Mouse (Mus musculus) cerebellum, adult 9-10 months (tissue): ENCODE data around the gene Phf1.
A peak's percentile ranks its signal among the peaks of the same experiment; 100 is the strongest.
"Not testable (repeated sequence)": the region's sequence is repeated elsewhere in the genome, so short reads cannot be mapped to it uniquely, and the experiment has no call there.

Source experiments
- DNase-seq: peaks from one replicate; pipeline ENCODE4 v3.0.0; 2022

Gene Phf1

GRCm38 (mm10) chr17:26951406-26951805 lies 18.6 kb downstream of the Phf1 start:
- DNase-seq, result peak; percentile 64

- no peak for DNase-seq
Measured at GRCm38 (mm10) chr17:26951952-26952877, 19.4 kb downstream of the Phf1 start.

DNA sequence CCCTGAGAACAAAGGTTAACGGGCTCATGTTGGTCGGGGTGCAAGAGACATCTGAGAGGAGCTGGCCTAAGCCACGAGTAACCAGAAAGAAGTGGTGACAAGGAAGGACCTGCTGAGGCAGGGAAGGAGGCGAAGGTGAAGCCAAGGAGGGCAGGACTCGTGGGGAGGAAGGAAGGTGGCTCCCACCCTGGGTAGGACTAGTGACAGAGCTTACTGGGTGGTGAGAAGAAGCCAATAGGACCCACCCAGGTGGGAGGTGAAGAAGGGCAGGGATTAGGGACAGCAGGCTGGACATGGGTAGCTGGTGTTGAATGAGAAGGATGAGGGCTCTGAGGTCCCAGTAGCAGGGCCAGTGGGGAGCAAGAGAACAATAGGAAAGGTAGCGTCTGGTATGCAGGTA lies 20.3 kb downstream of the Phf1 start:
- no peak for DNase-seq

- DNase-seq, result no peak
Measured at GRCm38 (mm10) chr17:26953726-26954125, 20.9 kb downstream of the Phf1 start.

GRCm38 (mm10) chr17:26956309-26956708 lies 23.5 kb downstream of the Phf1 start:
- DNase-seq, result no peak

GRCm38 (mm10) chr17:26956895-26957294 lies 24.0 kb downstream of the Phf1 start:
- no peak for DNase-seq

GRCm38 (mm10) chr17:26957872-26958271 lies 25.0 kb downstream of the Phf1 start:
- no peak for DNase-seq

GRCm38 (mm10) chr17:26958880-26959279 lies 26.0 kb downstream of the Phf1 start:
- no peak for DNase-seq

GRCm38 (mm10) chr17:26959815-26960214 lies 27.0 kb downstream of the Phf1 start:
- DNase-seq, result no peak

- no peak for DNase-seq
Measured at GRCm38 (mm10) chr17:26961572-26962240, 28.9 kb downstream of the Phf1 start.

DNA sequence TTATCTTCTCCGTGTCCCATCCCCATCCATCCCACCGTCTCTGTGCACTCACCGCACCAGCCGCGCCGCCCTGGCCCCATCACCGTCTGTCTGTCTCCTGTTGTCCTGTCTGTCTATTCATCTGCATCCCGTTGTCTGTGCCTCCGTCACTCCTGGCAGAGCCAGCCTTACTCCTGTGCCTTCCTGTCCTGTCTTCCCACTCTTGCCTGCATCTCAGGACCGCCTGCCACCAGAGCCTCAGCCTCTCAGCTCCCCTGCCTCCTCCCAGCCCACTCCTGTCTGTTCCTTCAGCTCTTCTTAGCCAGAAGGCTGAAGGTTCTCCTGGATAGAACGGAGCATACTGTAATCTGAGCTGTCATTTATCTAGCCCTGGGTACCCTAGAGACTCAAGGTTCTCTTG lies 34.1 kb downstream of the Phf1 start:
- DNase-seq, result peak; percentile 8

- DNase-seq, result peak; percentile 6
Measured at GRCm38 (mm10) chr17:26967477-26967876, 34.6 kb downstream of the Phf1 start.

DNA sequence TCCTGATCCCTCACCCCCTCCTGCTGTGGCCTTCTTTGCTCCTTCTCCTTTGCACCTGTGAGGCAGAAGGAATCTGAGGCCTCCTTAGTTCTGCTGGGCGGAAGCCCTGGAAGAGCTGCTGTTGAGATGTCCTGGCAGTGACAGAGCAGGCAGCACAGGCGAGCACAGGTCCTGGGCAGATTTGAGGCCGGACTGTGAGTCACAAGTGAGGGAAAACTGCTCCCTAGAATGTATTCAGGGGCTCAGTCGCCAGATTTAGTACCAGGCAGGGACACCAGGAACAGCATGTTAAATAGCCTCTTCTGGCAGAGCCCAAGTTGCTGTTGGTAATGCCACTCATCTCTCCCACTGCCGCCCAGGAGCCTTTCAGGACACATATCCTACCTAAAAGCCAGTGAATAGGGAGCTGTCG lies 35.4 kb downstream of the Phf1 start:
- peak; percentile 7 for DNase-seq

GRCm38 (mm10) chr17:26969257-26969656 lies 36.4 kb downstream of the Phf1 start:
- no peak for DNase-seq

DNA sequence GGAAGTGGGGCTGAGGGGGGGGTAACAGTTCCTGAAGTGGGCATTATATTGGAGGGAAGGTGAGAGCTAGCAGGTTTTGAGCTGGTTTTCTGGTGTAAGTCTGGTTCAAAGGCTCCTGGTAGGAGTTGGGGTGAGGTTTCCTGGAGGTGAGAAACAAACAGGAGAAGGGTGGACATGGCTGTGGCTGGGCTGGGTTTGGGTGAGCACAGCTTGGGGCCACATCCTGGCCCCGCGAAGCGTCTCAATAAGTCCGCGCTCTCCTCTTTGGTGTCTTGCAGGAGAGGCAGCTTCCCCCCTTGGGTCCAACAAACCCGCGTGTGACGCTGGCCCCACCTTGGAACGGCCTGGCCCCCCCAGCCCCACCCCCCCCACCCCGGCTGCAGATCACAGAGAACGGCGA lies 37.4 kb downstream of the Phf1 start:
- DNase-seq, result peak; percentile 5

DNA sequence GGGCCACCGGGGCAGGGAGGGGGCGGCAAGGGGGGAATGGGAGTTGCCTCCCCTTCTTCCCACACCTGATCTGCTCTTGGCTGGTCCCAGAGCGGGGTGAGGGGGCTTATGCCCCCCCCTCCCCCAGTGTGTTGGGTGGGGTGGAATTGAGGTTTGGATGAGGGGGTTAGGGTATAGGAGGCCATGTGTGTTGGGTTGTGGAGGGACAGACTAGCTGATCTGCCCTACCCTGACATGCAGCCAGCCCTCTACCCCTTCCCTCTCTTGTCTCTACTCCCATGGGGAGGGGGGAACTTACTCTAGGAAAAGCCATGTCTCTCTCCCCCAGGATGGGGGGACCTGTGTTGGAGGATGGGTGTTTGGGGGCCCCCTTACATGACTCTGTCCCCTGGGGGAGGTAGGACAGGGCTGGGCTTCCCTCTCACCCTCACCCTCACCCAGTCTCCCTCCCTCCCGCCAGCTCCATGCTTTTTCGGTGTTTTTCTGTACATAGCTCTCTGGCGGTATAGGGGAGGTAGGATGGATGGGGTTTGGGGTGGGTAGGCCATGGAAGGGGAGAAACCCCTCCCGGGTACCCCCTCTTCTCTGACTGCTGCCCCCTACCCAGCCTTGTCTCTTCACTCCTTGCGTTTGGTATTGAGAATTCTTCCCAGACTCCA lies 38.5 kb downstream of the Phf1 start:
- no peak for DNase-seq

GRCm38 (mm10) chr17:26972107-26972506 lies 39.3 kb downstream of the Phf1 start:
- DNase-seq, result no peak

DNA sequence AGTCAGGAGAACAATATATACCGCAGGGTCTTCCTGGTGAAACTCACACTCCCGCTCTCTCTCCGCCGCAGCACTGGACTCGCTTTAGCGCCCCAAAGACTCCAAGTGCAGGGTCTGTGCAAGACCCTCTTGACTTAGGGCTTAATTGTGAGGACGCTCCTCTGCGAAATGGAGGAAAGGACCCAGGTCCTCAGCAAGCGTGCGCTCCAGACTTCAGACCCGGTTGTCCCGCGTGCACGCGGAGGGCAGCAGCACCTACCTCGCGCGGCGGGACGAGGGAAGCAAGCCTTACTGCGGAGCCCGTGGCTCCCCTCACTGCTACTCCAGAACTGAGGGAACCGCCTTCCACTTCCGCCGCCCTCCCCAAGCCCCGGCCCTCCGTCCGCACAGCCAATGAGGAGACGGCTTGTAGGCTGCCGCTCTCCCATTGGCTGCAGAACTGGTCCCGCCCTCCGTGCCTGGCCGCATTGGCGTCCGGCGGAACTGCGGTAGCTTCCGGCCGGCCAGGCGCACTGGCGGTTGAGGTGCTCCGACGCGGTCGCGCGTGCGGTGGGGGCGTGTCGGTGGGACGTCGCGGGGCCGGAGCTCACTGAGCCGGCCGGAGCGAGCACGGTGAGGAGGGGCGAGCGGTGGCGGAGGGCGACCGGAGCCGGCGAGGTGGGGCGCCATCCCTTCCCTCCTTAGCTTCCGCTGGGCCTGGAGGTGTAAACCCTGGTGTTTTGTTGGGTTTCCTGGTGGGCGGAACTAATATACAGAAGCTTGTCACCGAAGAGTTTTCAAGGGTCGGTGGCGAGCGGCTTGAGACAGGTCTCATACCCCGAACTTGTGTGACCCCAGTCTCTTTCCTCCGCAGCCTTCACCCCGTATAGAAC lies 40.1 kb downstream of the Phf1 start, which contains the start of gene Zbtb9:
Zbtb9 (plus strand) TSS at position 465 of the 872 bp plus-strand sequence.
- peak; percentile 93 for DNase-seq

- DNase-seq, result no peak
Measured at GRCm38 (mm10) chr17:26974547-26974946, 41.7 kb downstream of the Phf1 start.

- DNase-seq, result no peak
Measured at GRCm38 (mm10) chr17:26975415-26975814, 42.6 kb downstream of the Phf1 start.

DNA sequence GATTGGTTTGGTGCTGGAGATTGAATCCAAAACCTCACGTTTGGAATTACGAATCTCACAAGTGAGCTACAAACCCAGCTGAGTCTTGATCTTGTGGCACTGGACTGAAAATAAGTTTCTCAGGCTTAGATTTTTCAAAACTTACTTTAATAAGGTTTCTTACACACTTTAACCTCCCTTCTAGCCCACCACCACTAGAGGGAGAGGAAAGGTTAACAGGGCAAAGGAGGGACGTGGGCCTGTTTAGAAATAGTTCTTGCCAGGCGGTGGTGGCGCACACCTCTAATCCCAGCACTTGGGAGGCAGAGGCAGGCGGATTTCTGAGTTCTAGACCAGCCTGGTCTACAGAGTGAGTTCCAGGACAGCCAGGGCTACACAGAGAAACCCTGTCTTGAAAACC lies 44.5 kb downstream of the Phf1 start:
- DNase-seq, result not testable (repeated sequence)

- DNase-seq, result no peak
Measured at GRCm38 (mm10) chr17:26979426-26979825, 46.6 kb downstream of the Phf1 start.
